Mouse (Mus musculus) layer of hippocampus, postnatal 25 days (tissue): ENCODE data around the gene Parvb. TPM values are rescaled to one million over a fixed set of nuclear protein-coding genes. Genes with fewer than 3 reads are reported as not detected.

Source experiments
- DNase-seq, 2 experiments: peaks; one replicate each; pipeline ENCODE4 v3.0.0; 2022; ENCODE audit warnings: mixed read lengths in 2 of 2, low spot score in 1 of 2; ENCODE audit errors: extremely low spot score in 1 of 2
- total RNA-seq, 2 experiments: library from RNA; stranded (reverse); gene quantifications; 2 replicates each; pipeline ENCODE4 v1.2.3; 2021

Parvb gene
- total RNA-seq, 2 experiments from 2014 or later: 43.5 to 44.3 TPM

GRCm38 (mm10) chr15:84315276-84316046 lies 83.6 kb downstream of the Parvb start:
- no peak for DNase-seq

GRCm38 (mm10) chr15:84319393-84319792 lies 87.5 kb downstream of the Parvb start:
- no peak for DNase-seq

GRCm38 (mm10) chr15:84321544-84322174 lies 89.8 kb downstream of the Parvb start:
- DNase-seq: no peak

GRCm38 (mm10) chr15:84323966-84324869 lies 92.4 kb downstream of the Parvb start, which contains the start of gene Parvg:
TSS of gene Parvg (plus strand) at chr15:84324026.
- DNase-seq: no peak

- DNase-seq: no peak
Observed at GRCm38 (mm10) chr15:84324870-84325553, 93.2 kb downstream of the Parvb start.

GRCm38 (mm10) chr15:84325736-84326135 lies 93.9 kb downstream of the Parvb start:
- no peak for DNase-seq

GRCm38 (mm10) chr15:84328870-84329269 lies 97.0 kb downstream of the Parvb start:
- DNase-seq: no peak

GRCm38 (mm10) chr15:84329940-84330339 lies 98.1 kb downstream of the Parvb start:
- DNase-seq: no peak

- no peak for DNase-seq
Observed at GRCm38 (mm10) chr15:84331066-84331612, 99.3 kb downstream of the Parvb start.

GRCm38 (mm10) chr15:84336281-84336817 lies 104.5 kb downstream of the Parvb start:
- no peak for DNase-seq

- DNase-seq: no peak
Observed at GRCm38 (mm10) chr15:84337599-84337998, 105.8 kb downstream of the Parvb start.

GRCm38 (mm10) chr15:84340926-84341325 lies 109.1 kb downstream of the Parvb start:
- no peak for DNase-seq

- no peak for DNase-seq
Observed at GRCm38 (mm10) chr15:84348769-84349168, 116.9 kb downstream of the Parvb start.

GRCm38 (mm10) chr15:84349915-84350738 lies 118.3 kb downstream of the Parvb start:
- DNase-seq: no peak

GRCm38 (mm10) chr15:84351342-84351741 lies 119.5 kb downstream of the Parvb start:
- DNase-seq: no peak

GRCm38 (mm10) chr15:84351915-84352844 lies 120.3 kb downstream of the Parvb start:
- DNase-seq: peak; percentile 54 to 71

GRCm38 (mm10) chr15:84355081-84355480 lies 123.2 kb downstream of the Parvb start:
- no peak for DNase-seq

GRCm38 (mm10) chr15:84364746-84365145 lies 132.9 kb downstream of the Parvb start:
- no peak for DNase-seq
